Mouse (Mus musculus) liver, postnatal 0 days (tissue): ENCODE results near the gene Tarbp2.

ENCODE experiments used
- CTCF ChIP-seq: sonication (generic); IDR thresholded peaks from 2 replicates; pipeline ENCODE4 v1.5.1; 2016; ENCODE audit warnings: antibody characterized with exemption, low read depth
- EP300 ChIP-seq: IDR thresholded peaks from 2 replicates; pipeline ENCODE4 v1.6.1; 2016; ENCODE audit warnings: antibody characterized with exemption, low read depth, mild to moderate bottlenecking

GRCm38 (mm10) chr15:102530566-102530965 lies 12.6 kb downstream of the Tarbp2 start:
- TF ChIP-seq CTCF (no peak), EP300 (no peak)
